11 mouse cellular contexts compared by ENCODE assay signal in genomic region chr2:4449860-4450480, GRCm38 (mm10).
A peak's percentile ranks its signal among the peaks of the same experiment; 100 is the strongest.
DNase-seq lines count a peak whose midpoint lies in the region; ATAC-seq and TF ChIP-seq lines count a peak whose summit lies in the region.
"Had no signal": no experiment of that assay in that cellular context is flagged by ENCODE, and none has a peak within 500 bp of the region (broad histone marks: within the 10 kb centered on the region; RNA-seq: fewer than 3 reads in every experiment).

No protein-coding gene starts in this region.

- H3K27ac ChIP-seq in kidney, embryonic 14.5 days (ENCODE audit: low read depth, low read length): peak overlapping the region; percentile 38; the same call in 1 of the 2 replicates
- peak overlapping the region; percentile 27; the same call in 1 of the 2 replicates for H3K27ac ChIP-seq in lung, embryonic 16.5 days (ENCODE audit: low read length)
- peak overlapping the region; percentile 12; the same call in 1 of the 2 replicates for H3K27ac ChIP-seq in heart, embryonic 15.5 days
- peak overlapping the region; percentile 9; the same call in 1 of the 2 replicates for H3K27ac ChIP-seq in limb, embryonic 15.5 days
- H3K27ac ChIP-seq: gastrocnemius, adult 2 months; lung, embryonic 15.5 days had no signal

- no peaks in the 10 kb centered on the region for H3K9me3 ChIP-seq in kidney, embryonic 14.5 days (ENCODE audit: control insufficient read depth, low read length)
- no peaks in the 10 kb centered on the region for H3K9me3 ChIP-seq in lung, embryonic 16.5 days (ENCODE audit: control insufficient read depth, low read length)
- no peaks in the 10 kb centered on the region for H3K9me3 ChIP-seq in heart, embryonic 15.5 days (replicated peaks)
- no peaks in the 10 kb centered on the region for H3K9me3 ChIP-seq in limb, embryonic 15.5 days
- H3K9me3 ChIP-seq: lung, embryonic 15.5 days had no signal

- no peak overlapping the region for H3K4me2 ChIP-seq in kidney, embryonic 14.5 days (replicated peaks; ENCODE audit: low read depth, low read length)
- H3K4me2 ChIP-seq in lung, embryonic 16.5 days (ENCODE audit: low read depth, low read length): no peak overlapping the region
- no peak overlapping the region for H3K4me2 ChIP-seq in heart, embryonic 15.5 days
- no peak overlapping the region for H3K4me2 ChIP-seq in limb, embryonic 15.5 days
- H3K4me2 ChIP-seq: lung, embryonic 15.5 days had no signal

- H3K4me1 ChIP-seq in kidney, embryonic 14.5 days (ENCODE audit: control insufficient read depth, insufficient read depth, low read length): peaks cover 16% of the 10 kb centered on the region
- peaks cover 23% of the 10 kb centered on the region for H3K4me1 ChIP-seq in lung, embryonic 16.5 days (replicated peaks; ENCODE audit: control insufficient read depth, insufficient read depth, low read length)
- peaks cover 8% of the 10 kb centered on the region for H3K4me1 ChIP-seq in lung, adult 2 months (ENCODE audit: control insufficient read depth, insufficient read depth, low read length)
- peaks cover 70% of the 10 kb centered on the region for H3K4me1 ChIP-seq in heart, embryonic 15.5 days (replicated peaks)
- H3K4me1 ChIP-seq in limb, embryonic 15.5 days: peaks cover 58% of the 10 kb centered on the region

- no peak for ATAC-seq in kidney, embryonic 14.5 days (ENCODE audit: low FRiP score, low TSS enrichment)
- ATAC-seq in lung, embryonic 16.5 days (ENCODE audit: low read depth): peak; percentile 48; the same call in 1 of the 2 replicates
- ATAC-seq in heart, embryonic 15.5 days (replicated peaks; ENCODE audit: insufficient number of reproducible peaks, insufficient read depth, low FRiP score, low read depth): no peak; the same call in 1 of the 2 replicates
- no peak for ATAC-seq in limb, embryonic 15.5 days (ENCODE audit: insufficient number of reproducible peaks, low FRiP score, low TSS enrichment, low read depth)

- no peak for DNase-seq in kidney, adult 8-10 months
- no peak for DNase-seq in lung, adult 2 months
- no peak for DNase-seq in left cerebral cortex, adult 11 months (ENCODE audit: low spot score)
- no peak for DNase-seq in cerebellum, postnatal 4 days (ENCODE audit: low spot score in 2 of 2)
- DNase-seq: gastrocnemius, adult 2 months; thymus, adult 2 months had no signal

- 62% methylated on average over 12 of the region's 12 CpGs for WGBS in kidney, embryonic 14.5 days
- 47% methylated on average over 12 of the region's 12 CpGs for WGBS in lung, embryonic 16.5 days
- 57% methylated on average over 12 of the region's 12 CpGs for WGBS in lung, adult 2 months
- WGBS in heart, embryonic 15.5 days: 60% methylated on average over 12 of the region's 12 CpGs
- WGBS in limb, embryonic 15.5 days: 45% methylated on average over 12 of the region's 12 CpGs

- H3K9ac ChIP-seq in kidney, embryonic 14.5 days (ENCODE audit: low read depth, low read length): no peak overlapping the region
- no peak overlapping the region for H3K9ac ChIP-seq in lung, embryonic 16.5 days (ENCODE audit: low read length)
- H3K9ac ChIP-seq in heart, embryonic 15.5 days: no peak overlapping the region
- H3K9ac ChIP-seq in limb, embryonic 15.5 days: no peak overlapping the region
- H3K9ac ChIP-seq: lung, embryonic 15.5 days had no signal

- no peaks in the 10 kb centered on the region for H3K36me3 ChIP-seq in kidney, embryonic 14.5 days (ENCODE audit: control insufficient read depth, insufficient read depth, low read length)
- H3K36me3 ChIP-seq in lung, embryonic 16.5 days (ENCODE audit: control insufficient read depth, insufficient read depth, low read length): no peaks in the 10 kb centered on the region
- no peaks in the 10 kb centered on the region for H3K36me3 ChIP-seq in heart, embryonic 15.5 days
- H3K36me3 ChIP-seq in limb, embryonic 15.5 days: no peaks in the 10 kb centered on the region
- H3K36me3 ChIP-seq: lung, embryonic 15.5 days had no signal

- no peak for TF ChIP-seq POLR2A in lung, adult 2 months (IDR thresholded peaks at IDR 0.05; ENCODE audit: borderline replicate concordance, extremely low read depth, low read depth, low read length)

- H3K4me3 ChIP-seq in kidney, embryonic 14.5 days (ENCODE audit: low read length): no peak overlapping the region
- no peak overlapping the region for H3K4me3 ChIP-seq in lung, embryonic 16.5 days (ENCODE audit: low read length)
- no peak overlapping the region for H3K4me3 ChIP-seq in lung, adult 2 months (replicated peaks; ENCODE audit: extremely low read depth, low read depth, low read length)
- no peak overlapping the region for H3K4me3 ChIP-seq in heart, embryonic 15.5 days
- no peak overlapping the region for H3K4me3 ChIP-seq in limb, embryonic 15.5 days
- H3K4me3 ChIP-seq: gastrocnemius, adult 2 months; lung, embryonic 15.5 days had no signal

- no peak for TF ChIP-seq CTCF in lung, adult 2 months (IDR thresholded peaks at IDR 0.05; ENCODE audit: insufficient read depth, low read length)

- no peaks in the 10 kb centered on the region for H3K27me3 ChIP-seq in kidney, embryonic 14.5 days (ENCODE audit: control insufficient read depth, insufficient read depth, low read length)
- H3K27me3 ChIP-seq in lung, embryonic 16.5 days (ENCODE audit: control insufficient read depth, insufficient read depth, low read depth, low read length): no peaks in the 10 kb centered on the region
- no peaks in the 10 kb centered on the region for H3K27me3 ChIP-seq in heart, embryonic 15.5 days
- no peaks in the 10 kb centered on the region for H3K27me3 ChIP-seq in limb, embryonic 15.5 days
- H3K27me3 ChIP-seq: lung, embryonic 15.5 days had no signal
